Mouse (Mus musculus) testis, adult 2 months (tissue): Measurements from ENCODE around the gene Serpina1f.
"Not testable (repeated sequence)": the region's sequence is repeated elsewhere in the genome, so short reads cannot be mapped to it uniquely, and the experiment has no call there.

Experiments used
- CTCF ChIP-seq: fragments of 200-500 bp; IDR thresholded peaks from 2 replicates; pipeline ENCODE4 v1.5.1; 2012; ENCODE audit warnings: low read depth, mild to moderate bottlenecking, inconsistent platforms, low read length, moderate library complexity; ENCODE audit not compliant: control insufficient read depth, insufficient read depth, insufficient replicate concordance
- POLR2A ChIP-seq: fragments of 200-500 bp; IDR thresholded peaks from 2 replicates; pipeline ENCODE4 v1.6.1; 2012; ENCODE audit warnings: low read depth, mild to moderate bottlenecking, inconsistent platforms, low read length, moderate library complexity; ENCODE audit not compliant: control insufficient read depth

DNA sequence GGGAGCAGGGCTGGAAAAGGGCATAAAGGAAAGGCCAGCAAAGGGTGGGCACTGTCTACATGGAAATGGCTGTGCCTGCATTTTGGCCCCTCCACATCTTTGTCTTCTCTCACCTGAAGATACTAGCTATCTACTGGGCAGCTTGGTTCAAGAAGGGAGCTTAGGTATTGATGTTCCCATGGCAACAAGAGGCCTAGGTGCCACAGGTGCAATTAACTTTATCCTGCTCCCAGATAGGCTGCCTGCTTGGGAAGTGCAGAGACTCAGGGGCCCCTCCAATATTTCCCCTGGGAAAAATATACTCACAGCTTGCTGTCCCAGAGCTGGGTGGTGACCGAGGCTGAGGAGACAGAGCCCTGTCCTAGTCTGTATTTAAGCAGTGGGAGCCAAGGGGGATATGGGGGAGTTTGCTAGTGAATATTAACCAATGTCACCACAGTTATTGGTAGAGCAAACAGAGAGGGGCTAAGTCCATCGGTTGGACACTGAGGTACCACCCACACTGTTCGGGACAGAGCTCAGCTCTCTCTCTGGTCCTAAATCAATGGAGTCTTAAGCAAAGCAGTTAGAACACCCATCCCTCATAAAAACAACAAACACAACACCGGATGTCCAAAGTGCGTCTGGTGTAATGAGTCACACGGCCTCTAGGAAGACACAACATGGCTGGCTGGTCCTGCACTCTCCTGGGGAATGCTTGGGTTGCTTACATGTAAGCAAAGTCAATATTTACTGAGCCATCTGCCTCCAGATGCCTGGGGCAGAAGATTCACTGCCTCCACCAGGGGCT is 42.7 kb upstream of the Serpina1f start:
- TF ChIP-seq CTCF, POLR2A: not testable (repeated sequence)
